Mouse (Mus musculus): ENCODE data around the gene Cdh23.

Gene Cdh23

GRCm38 (mm10) chr10:60456662-60457397, 239.5 kb downstream of the Cdh23 start:
- DNase-seq: no peak

DNA sequence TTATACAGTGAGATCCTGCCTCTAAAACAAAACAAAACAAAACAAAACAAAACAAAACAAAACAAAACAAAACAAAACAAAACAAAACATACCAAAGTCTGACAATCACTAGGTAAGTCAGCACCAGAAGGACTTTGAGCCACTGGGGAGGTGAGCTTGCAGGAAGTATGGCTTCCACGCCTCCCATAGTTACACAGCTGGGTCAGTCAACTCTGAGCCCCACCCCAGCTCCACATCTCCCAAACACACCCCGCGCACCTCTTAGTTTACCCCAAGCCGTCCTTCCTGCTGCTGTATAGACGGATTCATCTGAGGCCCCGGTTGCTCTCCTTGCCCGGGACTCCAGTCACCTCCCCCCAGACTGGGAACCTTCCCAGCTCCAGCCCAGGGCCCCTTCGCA, 241.1 kb downstream of the Cdh23 start:
- DNase-seq: no peak

DNA sequence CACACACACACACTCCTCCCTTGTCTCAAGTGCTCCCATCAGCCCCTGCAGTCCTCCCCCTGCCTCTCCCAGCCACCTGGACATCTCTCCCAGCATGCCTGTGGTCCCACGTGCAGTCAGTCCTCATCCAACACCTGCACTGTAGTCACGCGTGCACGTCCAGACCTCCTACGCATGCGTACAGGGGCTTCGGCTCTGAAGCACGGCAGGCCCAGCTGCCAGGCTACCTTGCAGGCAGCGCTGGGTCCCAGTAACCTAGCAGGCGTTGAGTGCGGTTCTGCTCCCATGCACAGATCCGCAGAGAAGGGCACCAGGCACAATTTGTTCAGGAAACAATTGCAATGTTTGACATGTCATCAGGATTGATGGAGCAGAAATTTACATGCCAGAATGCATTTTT, 249.1 kb downstream of the Cdh23 start:
- DNase-seq: no peak

DNA sequence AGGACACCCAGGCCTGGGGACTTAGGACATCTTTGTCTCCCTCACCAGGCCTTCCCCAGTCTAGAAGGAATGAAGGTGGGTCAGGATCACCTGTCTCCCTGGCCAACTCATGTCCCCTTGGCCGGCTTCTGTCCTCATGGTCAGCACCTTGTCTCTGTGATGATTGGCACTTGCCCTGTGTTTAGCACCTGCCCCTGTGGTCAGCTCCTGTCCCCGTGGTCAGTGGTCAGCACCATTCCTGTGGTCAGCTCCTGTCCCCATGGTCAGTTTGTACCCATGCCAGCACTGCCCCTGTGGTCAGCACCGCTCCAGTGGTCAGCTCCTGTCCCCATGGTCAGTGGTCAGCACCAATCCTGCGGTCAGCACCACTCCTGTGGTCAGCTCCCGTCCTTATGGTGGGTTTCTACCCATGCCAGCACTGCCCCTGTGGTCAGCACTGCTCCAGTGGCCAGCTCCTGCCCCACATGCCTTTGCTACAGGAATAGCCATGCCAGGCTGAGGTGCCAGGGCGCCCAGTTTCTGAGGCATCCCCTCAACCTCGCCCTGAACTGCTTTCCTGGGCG, 251.2 kb downstream of the Cdh23 start:
- DNase-seq: peak; percentile 82

- no peak for DNase-seq
Observed at GRCm38 (mm10) chr10:60443078-60443477, 253.2 kb downstream of the Cdh23 start.

DNA sequence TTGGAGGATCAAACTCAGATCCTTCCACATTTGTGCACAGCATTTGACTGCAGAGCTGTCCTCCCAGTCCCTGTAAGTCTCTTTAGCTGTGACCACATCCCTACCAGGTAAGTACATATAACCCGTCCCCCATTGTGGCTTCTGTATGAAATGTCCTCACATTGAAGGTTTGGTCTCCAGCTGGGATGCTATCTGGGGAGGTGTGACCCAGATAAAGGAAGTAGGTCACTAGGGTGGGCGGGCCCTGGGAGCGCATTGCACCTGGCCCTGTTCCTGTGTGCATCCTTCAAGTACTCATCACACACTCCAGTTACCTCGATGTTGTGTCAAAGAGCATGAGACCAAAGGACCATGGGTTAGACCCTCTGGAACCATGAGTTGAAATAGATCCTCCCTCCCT, 254.0 kb downstream of the Cdh23 start:
- no peak for DNase-seq

- no peak for DNase-seq
Observed at GRCm38 (mm10) chr10:60432679-60433078, 263.6 kb downstream of the Cdh23 start.

DNA sequence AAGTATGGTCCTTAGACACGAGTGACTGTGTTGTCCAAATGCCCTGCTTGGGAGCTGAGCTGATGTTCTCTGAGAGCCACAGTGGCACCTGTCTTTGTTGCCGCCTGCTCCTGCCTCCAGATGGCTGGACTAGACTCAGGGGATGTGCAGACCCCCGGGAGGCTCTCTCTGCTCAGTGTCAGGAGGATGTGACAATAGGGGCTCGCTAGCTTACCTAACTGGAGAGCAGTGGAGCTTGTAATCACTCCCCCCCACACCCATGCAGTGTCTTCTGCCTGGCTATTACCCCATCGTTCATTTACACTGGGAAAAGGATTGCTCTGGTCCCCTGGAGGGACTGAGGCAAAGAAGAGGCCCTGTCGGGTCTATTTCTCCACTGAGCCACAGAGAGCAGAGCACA, 265.7 kb downstream of the Cdh23 start:
- DNase-seq: no peak

- DNase-seq: no peak
Observed at GRCm38 (mm10) chr10:60430001-60430400, 266.3 kb downstream of the Cdh23 start.

DNA sequence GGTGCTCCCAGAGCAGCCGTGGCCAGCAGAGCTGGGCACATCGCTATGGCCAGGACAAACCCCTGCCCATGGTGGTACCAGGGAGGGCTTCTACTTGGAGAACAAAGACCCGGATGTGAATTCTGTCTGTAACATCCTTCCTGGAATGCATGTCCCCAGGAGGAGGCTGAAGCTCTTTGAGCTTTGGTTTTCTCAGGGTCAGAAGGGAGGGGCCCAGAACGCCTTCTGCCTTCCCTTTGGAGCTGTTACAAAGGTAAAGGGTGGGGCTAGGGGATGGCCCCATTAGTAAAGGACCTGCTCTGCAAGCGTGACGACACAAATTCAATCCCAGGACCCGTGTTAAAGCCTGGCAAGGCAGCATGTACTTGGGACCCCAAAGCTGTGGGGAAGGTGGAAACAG, 273.5 kb downstream of the Cdh23 start:
- DNase-seq: no peak

- DNase-seq: no peak
Observed at GRCm38 (mm10) chr10:60419624-60420023, 276.7 kb downstream of the Cdh23 start.

DNA sequence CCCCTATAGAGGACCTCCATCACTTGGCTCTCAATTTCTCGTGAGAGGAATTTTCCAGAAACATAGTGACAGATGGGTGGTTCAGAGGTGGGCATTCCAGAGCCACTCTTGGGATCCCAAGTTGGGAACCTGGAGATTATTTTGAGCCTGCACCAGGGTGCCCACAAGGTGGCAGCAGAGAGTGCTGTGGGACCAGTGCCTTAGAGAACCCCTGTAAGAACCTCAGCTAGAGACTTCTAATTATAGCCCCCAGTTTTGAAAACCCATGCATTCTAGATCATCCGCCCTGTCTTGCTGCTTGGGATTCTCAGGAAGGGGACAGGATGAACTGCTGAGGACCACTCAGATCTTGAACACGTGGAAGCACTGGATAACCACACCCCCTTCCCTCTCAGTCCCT, 278.2 kb downstream of the Cdh23 start:
- DNase-seq: peak; percentile 71

- no peak for DNase-seq
Observed at GRCm38 (mm10) chr10:60417041-60417440, 279.2 kb downstream of the Cdh23 start.

DNA sequence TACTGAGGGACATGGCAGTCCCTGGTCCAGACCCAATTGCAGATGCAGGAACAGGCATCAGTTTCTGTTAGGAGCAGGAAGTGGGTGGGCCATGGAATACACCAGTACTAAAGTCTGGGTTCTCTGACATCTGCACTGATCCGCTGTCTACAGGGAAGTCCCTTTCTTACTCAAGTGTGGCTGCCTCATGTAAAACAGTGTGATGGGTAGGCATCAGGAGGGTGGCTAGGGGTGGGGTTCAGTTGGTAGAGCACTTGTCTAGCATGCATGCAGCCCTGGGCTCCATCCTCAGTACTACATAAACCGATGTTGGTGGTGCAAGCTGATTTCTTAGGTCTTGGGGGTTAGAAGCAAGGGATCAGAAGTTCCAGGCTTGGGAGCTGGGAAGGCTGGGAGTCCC, 282.5 kb downstream of the Cdh23 start:
- no peak for DNase-seq

GRCm38 (mm10) chr10:60411794-60412193, 284.5 kb downstream of the Cdh23 start:
- DNase-seq: no peak

DNA sequence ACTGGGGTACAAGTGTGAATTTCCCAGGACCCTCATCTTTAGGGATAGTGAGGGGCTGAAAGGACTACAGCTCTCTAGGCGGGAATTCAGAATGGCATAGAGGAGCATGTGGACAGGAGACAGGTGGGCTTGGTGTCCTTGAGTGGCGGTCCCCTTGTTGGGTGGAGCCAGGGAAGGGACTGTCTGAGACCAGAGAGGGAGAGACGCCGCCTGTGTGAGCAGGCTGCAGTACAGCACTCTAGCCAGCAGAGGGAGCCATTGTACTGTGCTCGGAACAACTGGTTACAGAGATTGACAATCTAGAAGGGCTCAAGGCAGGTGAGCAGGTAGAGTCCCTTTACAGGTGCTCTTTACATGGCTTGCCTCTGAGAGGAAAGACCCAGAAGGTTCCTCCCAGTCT, 288.5 kb downstream of the Cdh23 start:
- peak; percentile 62 for DNase-seq

DNA sequence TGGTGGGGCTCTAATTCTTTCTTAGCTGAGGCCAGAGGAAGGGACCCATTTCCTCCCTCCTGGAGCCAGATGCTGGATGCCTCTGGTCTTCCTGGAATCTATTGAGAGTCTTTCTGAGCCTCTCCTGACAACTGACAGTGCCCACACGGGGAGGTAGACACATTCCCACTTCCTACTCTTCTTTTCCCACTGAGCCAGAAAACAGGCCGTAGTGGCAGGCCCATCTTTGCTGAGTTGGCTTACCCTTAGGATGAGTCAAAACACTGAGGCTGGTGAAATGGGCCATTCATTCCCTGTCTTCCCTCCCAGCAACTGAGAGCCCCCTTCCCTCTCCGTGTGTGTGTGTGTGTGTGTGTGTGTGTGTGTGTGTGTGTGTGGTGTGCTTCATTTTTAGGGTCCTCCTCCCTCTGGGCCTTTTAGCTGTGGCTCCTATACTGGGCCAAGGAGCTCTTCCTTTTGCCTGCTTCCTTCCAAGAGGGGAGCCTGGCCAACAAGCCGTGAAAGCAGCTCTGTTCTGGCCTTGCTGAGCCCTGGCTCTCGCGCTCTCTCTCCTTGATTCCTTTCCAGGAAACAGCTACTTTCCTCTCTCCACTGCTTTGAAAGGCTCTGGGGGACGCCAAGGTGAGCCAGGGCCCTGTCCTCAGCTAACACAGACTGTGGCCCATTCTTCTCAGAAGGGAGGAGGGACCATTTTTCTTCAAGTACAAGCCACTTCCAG, 290.7 kb downstream of the Cdh23 start:
- DNase-seq: peak; percentile 18

GRCm38 (mm10) chr10:60400507-60401295, 295.6 kb downstream of the Cdh23 start:
- DNase-seq: no peak

DNA sequence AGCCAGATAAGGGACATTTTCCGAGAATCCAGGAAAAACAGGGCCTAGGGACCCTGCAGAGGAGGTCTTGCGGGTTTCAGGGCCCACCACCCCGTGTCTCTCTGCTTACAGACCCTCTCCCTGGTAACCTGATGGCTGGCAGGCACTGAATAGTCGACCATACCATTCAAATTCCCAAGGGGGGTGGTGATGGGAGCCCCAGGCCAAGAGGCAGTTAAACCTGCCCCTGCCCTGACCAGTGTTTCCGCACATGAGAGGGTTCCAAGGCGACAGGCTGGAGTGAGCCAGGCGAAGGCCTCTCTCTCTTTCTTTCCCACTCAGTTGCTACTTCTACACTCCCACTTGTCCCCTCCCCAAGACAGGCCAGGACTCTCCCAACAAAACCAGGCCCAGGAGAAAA, 296.8 kb downstream of the Cdh23 start, which contains the start of gene Gm17455:
Gene Gm17455, plus strand, starts transcription at position 278 of the 400 bp plus-strand sequence.
- DNase-seq: no peak

DNA sequence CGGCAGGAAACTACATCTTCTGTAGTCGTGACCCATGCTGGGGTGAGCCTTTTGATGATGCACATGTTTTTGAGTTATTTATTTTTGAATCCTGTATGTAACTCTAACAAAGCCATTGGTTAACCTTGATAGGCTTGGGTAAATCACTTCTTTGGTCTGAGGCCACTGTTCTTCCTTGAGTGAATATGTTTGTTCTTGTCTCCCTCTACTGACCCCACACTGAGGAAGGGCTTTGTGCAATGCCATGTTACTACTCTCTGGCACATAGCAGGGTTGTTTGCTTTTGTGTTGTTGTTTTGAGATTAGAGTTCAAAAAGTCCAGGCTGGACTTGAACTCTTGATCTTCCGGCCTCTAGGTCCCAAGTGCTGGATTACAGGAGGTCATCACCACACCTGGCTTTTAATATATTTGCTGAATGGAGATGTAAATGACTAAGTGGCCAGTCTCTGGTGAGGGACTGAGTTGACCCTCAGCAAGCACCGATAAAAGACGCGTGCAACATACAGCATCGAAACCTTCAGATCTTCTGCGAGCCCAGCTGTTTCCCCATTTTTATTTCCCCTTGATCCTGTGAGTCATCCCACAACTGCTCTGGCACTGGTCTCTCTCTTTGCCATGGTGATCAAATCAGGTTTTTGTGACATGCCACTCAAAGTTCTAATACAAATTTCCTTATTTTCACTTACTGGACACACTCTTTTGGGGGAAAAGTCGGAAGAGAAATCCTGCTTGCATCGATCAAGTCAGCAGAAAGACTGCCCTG, 298.1 kb downstream of the Cdh23 start:
- no peak for DNase-seq

DNA sequence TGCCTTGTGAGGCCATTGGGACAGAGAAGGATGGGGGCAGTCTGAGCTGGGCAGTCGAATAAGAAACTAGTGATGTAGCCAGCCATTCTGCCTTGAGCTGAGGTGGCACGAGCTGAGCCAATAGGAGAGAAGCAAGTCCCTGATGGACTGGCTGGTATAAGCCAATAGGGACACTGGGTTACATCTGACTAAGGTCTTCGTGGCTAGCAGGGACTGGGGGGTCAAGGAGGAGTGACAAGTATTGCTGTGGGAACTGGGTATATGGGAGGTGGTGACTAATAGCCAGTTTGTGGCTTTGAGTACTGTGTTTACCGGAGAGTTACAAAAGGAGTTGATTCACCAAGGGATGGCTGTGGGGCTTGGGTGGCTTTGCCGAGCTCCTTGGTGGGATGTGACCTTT, 300.7 kb downstream of the Cdh23 start:
- DNase-seq: no peak

DNA sequence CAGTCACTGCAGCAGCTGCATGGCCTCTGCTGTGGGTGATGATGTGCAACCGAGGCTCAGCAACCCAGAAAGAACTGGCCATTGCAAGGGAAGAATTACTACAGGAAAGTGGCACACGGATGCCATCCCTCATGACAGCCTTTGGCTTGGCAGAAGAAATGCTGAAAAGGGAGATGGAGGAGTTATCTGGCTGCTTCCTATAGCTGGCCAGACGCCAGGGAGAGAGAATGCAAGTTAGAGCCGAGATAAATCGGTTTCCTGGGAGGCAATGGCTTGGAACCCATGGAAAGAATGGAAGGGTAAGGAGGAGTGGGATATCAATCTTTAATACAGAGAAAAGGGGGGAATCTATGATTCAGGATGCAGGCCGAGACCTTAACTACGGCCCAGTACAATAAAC, 301.4 kb downstream of the Cdh23 start:
- no peak for DNase-seq

DNA sequence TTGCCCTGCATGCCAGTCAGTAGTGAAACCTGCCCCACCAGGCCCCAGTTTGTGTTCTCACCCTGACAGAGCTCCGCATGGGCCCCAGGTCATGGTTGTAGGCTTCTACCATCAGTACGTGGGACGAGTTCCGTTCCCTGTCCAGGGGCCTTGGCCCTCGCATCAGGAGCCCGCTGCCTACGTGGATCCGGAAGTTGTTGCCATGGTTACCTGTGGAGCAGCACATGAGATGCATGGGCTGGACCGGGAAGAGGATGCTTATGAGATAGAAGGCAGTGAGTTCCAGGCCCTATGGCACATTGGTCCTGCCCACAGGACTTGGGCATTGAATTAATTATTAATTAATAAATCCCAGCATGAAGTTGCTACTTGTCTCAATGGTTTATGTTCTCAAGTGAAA, 304.6 kb downstream of the Cdh23 start:
- no peak for DNase-seq

All from kidney, postnatal 14 days (tissue).